Mouse (Mus musculus) CH12.LX (cell line): ENCODE data around the gene Klra7.

Experiments used
- CTCF ChIP-seq, 2 experiments: IDR thresholded peaks in 1 of 2; conservative IDR thresholded peaks in 1 of 2; 2 replicates each; pipeline ENCODE4 v1.5.1; 2011 to 2012; ENCODE audit warnings: low read depth in 2 of 2, low read length in 2 of 2, improper control_type of control experiment in 1 of 2, inconsistent platforms in 1 of 2, mild to moderate bottlenecking in 1 of 2, moderate library complexity in 1 of 2
- RCOR1 ChIP-seq: conservative IDR thresholded peaks from 2 replicates; pipeline ENCODE4 v1.6.1; 2012; ENCODE audit warnings: low read depth, mild to moderate bottlenecking, inconsistent platforms, low read length, improper control_type of control experiment
- USF2 ChIP-seq: conservative IDR thresholded peaks from 2 replicates; pipeline ENCODE4 v1.6.1; 2011; ENCODE audit warnings: low read depth, low read length, improper control_type of control experiment
- ZKSCAN1 ChIP-seq: IDR thresholded peaks from 2 replicates; pipeline ENCODE4 v1.6.1; 2012; ENCODE audit warnings: low read depth, inconsistent platforms, low read length, improper control_type of control experiment, borderline replicate concordance

GRCm38 (mm10) chr6:130236635-130237034 lies 3.5 kb upstream of the Klra7 start:
- TF ChIP-seq USF2 (no peak), CTCF (conservative IDR thresholded peaks at IDR 0.05 in 1 of 2, IDR thresholded peaks at IDR 0.05 in 1 of 2; ENCODE audit: low read depth in 2 of 2, low read length in 2 of 2) (no peak), RCOR1 (no peak), ZKSCAN1 (no peak)
